Mouse (Mus musculus) CH12.LX (cell line): Measurements from ENCODE around the gene Mcemp1.

Experiments
- CTCF ChIP-seq, 2 experiments: IDR thresholded peaks in 1 of 2; conservative IDR thresholded peaks in 1 of 2; 2 replicates each; pipeline ENCODE4 v1.5.1; 2011 to 2012; ENCODE audit warnings: low read depth in 2 of 2, low read length in 2 of 2, improper control_type of control experiment in 1 of 2, inconsistent platforms in 1 of 2, mild to moderate bottlenecking in 1 of 2, moderate library complexity in 1 of 2
- EP300 ChIP-seq: IDR thresholded peaks from 2 replicates; pipeline ENCODE4 v1.6.1; 2011; ENCODE audit warnings: low read length, improper control_type of control experiment
- ETS1 ChIP-seq: conservative IDR thresholded peaks from 2 replicates; pipeline ENCODE4 v1.6.1; 2012; ENCODE audit warnings: low read depth, mild to moderate bottlenecking, inconsistent platforms, low read length, improper control_type of control experiment, moderate library complexity
- MAX ChIP-seq: IDR thresholded peaks from 2 replicates; pipeline ENCODE4 v1.6.1; 2011; ENCODE audit warnings: low read length, improper control_type of control experiment
- MEF2A ChIP-seq: IDR thresholded peaks from 2 replicates; pipeline ENCODE4 v1.6.1; 2014; ENCODE audit warnings: low read depth, mild to moderate bottlenecking, inconsistent platforms, low read length, improper control_type of control experiment, borderline replicate concordance
- POLR2A ChIP-seq: IDR thresholded peaks from 2 replicates; pipeline ENCODE4 v1.6.1; 2011; ENCODE audit warnings: low read depth, mild to moderate bottlenecking, improper control_type of control experiment, low read length
- SMC3 ChIP-seq: IDR thresholded peaks from 2 replicates; pipeline ENCODE4 v1.6.1; 2011; ENCODE audit warnings: low read depth, low read length, improper control_type of control experiment
- USF1 ChIP-seq: IDR thresholded peaks from 2 replicates; pipeline ENCODE4 v1.6.1; 2014; ENCODE audit warnings: low read depth, mild to moderate bottlenecking, inconsistent platforms, low read length, improper control_type of control experiment

- TF ChIP-seq USF1 = no peak
- TF ChIP-seq MEF2A = no peak
- no peak for TF ChIP-seq POLR2A
- no peak for TF ChIP-seq CTCF (conservative IDR thresholded peaks at IDR 0.05 in 1 of 2, IDR thresholded peaks at IDR 0.05 in 1 of 2; ENCODE audit: low read depth in 2 of 2, low read length in 2 of 2)
- no peak for TF ChIP-seq EP300
- no peak for TF ChIP-seq MAX
- no peak for TF ChIP-seq ETS1
- no peak for TF ChIP-seq SMC3
Observed at GRCm38 (mm10) chr8:3625445-3625844, 40.1 kb upstream of the Mcemp1 start, which contains the start of gene Pcp2.
